Mouse (Mus musculus): ENCODE measurements around the gene Tekt3.

- TF ChIP-seq GATA1 (IDR thresholded peaks at IDR 0.05; ENCODE audit: borderline replicate concordance, low read length) = no peak
- no peak for TF ChIP-seq FLI1 (IDR thresholded peaks at IDR 0.05; ENCODE audit: low read length)
Observed at GRCm38 (mm10) chr11:63093601-63094000, 32.1 kb downstream of the Tekt3 start.

Measured in megakaryocyte, embryonic 14.5 days (primary cell).